Comparison of ENCODE assay signal across 15 mouse cellular contexts in the genomic region with DNA sequence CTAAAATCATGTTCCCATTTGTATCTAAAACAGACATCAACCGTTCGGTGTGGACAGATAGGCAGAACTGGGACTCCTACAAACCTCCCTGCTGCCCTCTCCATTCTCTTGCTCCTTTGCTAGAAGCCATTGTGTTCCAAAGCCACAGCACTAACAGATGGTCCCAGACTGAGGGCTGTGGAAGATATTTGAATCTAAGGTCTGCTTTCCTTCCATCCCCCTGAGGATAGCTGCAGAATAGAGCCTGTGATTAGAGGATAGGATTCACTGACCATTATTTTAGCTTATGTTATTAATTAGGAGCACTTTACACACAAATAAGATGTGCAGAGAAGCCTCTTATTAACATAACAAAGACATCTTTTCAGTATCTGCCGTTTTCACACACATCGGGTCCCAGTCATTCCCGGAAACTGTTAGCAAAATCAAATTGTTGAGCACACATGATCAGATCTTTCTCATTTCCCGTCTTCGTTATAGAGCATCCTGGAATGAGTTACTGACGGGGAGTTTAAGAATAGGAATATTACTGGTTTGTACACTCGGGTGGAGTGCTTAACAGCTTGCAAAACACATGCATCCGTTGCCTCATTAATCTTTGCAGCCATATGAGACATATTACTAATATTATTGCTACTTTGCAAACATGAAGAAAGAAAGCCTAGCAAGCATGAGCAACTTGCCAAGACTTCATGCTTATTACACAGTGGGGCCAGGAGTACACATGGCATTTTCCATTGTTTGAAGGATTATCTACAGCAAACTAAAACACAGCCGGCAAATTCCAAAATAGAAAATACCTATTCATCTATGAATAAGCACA.
DNase-seq lines count a peak whose midpoint lies in the region; ATAC-seq lines count a peak whose summit lies in the region.
"Had no signal": no experiment of that assay in that cellular context is flagged by ENCODE, and none has a peak within 500 bp of the region (broad histone marks: within the 10 kb centered on the region; RNA-seq: fewer than 3 reads in every experiment).

No protein-coding gene starts in this region.

- H3K9ac ChIP-seq in midbrain, embryonic 11.5 days (ENCODE audit: low read length): no peak overlapping the region
- no peak overlapping the region for H3K9ac ChIP-seq in midbrain, embryonic 15.5 days
- H3K9ac ChIP-seq: liver, postnatal 0 days had no signal

- H3K9me3 ChIP-seq in midbrain, embryonic 11.5 days (ENCODE audit: control insufficient read depth, low read length): no peaks in the 10 kb centered on the region
- no peaks in the 10 kb centered on the region for H3K9me3 ChIP-seq in midbrain, embryonic 15.5 days
- H3K9me3 ChIP-seq in hindbrain, embryonic 10.5 days: no peaks in the 10 kb centered on the region

- H3K27me3 ChIP-seq in midbrain, embryonic 11.5 days (ENCODE audit: control insufficient read depth, insufficient read depth, low read length): no peaks in the 10 kb centered on the region
- H3K27me3 ChIP-seq in midbrain, embryonic 15.5 days (replicated peaks): no peaks in the 10 kb centered on the region
- H3K27me3 ChIP-seq in hindbrain, embryonic 10.5 days (ENCODE audit: insufficient read depth, poor library complexity, severe bottlenecking): no peaks in the 10 kb centered on the region

- H3K4me1 ChIP-seq in midbrain, embryonic 11.5 days (ENCODE audit: control insufficient read depth, insufficient read depth, low read length): peaks cover 9% of the 10 kb centered on the region
- H3K4me1 ChIP-seq in midbrain, embryonic 15.5 days: no peaks in the 10 kb centered on the region
- peaks cover 15% of the 10 kb centered on the region for H3K4me1 ChIP-seq in hindbrain, embryonic 10.5 days (replicated peaks)

- WGBS in midbrain, embryonic 11.5 days: 73% methylated on average over 11 of the region's 11 CpGs
- 38% methylated on average over 11 of the region's 11 CpGs for WGBS in midbrain, embryonic 15.5 days
- 75% methylated on average over 11 of the region's 11 CpGs for WGBS in hindbrain, embryonic 10.5 days

- no peak overlapping the region for H3K4me2 ChIP-seq in midbrain, embryonic 11.5 days
- no peak overlapping the region for H3K4me2 ChIP-seq in midbrain, embryonic 15.5 days

- DNase-seq in cerebellum, postnatal 14 days: peak; percentile 29 to 47
- no peak for DNase-seq in cerebellum, adult 9-10 months
- no peak for DNase-seq in midbrain, embryonic 11.5 days (ENCODE audit: low spot score, missing footprints)
- peak; percentile 21 for DNase-seq in hindbrain, embryonic 10.5 days (ENCODE audit: low spot score)
- DNase-seq in retina, embryonic 14.5 days (ENCODE audit: low spot score): peak; percentile 10
- no peak for DNase-seq in kidney, postnatal 10 days
- no peak for DNase-seq in frontal cortex, postnatal 25 days (ENCODE audit: low spot score in 2 of 2)
- DNase-seq: cerebellum, adult 9-11 months; gastrocnemius, postnatal 25 days; heart, postnatal 10 days; kidney, adult 18-20 months; liver, postnatal 0 days; thymus, postnatal 36 days had no signal

- no peaks in the 10 kb centered on the region for H3K36me3 ChIP-seq in midbrain, embryonic 11.5 days (ENCODE audit: control insufficient read depth, insufficient read depth, low read length)
- no peaks in the 10 kb centered on the region for H3K36me3 ChIP-seq in midbrain, embryonic 15.5 days (replicated peaks)
- H3K36me3 ChIP-seq in hindbrain, embryonic 10.5 days: no peaks in the 10 kb centered on the region

- no peak overlapping the region for H3K27ac ChIP-seq in midbrain, embryonic 11.5 days (ENCODE audit: low read depth, low read length)
- H3K27ac ChIP-seq in midbrain, embryonic 15.5 days: no peak overlapping the region
- peak overlapping the region; percentile 69 for H3K27ac ChIP-seq in hindbrain, embryonic 10.5 days

- no peak overlapping the region for H3K4me3 ChIP-seq in midbrain, embryonic 11.5 days (ENCODE audit: low read depth, low read length)
- no peak overlapping the region for H3K4me3 ChIP-seq in midbrain, embryonic 15.5 days
- H3K4me3 ChIP-seq in hindbrain, embryonic 10.5 days: no peak overlapping the region
- H3K4me3 ChIP-seq: myocyte had no signal

- ATAC-seq in midbrain, embryonic 11.5 days (ENCODE audit: low FRiP score): peak; percentile 78
- no peak for ATAC-seq in midbrain, embryonic 15.5 days (replicated peaks)
- ATAC-seq: liver, postnatal 0 days had no signal

Comparison
In these comparisons a context has a peak if more than half of its experiments do, and no peak if none do; other contexts are left out.
1. DNase-seq: peak in cerebellum, postnatal 14 days (2 of 2), hindbrain, embryonic 10.5 days (single experiment) and retina, embryonic 14.5 days (single experiment); none in cerebellum, adult 9-10 months (single experiment), midbrain, embryonic 11.5 days (single experiment), kidney, postnatal 10 days (single experiment) and frontal cortex, postnatal 25 days (0 of 2).